Mouse (Mus musculus) midbrain, embryonic 14.5 days (tissue): Measurements from ENCODE around the gene Wbp2. TPM values are rescaled to one million over a fixed set of nuclear protein-coding genes. Genes with fewer than 3 reads are reported as not detected.

Experiments used
- polyA plus RNA-seq: library from polyadenylated mRNA; unstranded; fragments of >200 nt; fragmentation: Nextera tagmentation; extraction: Ambion mirVana; gene quantifications from 2 replicates; pipeline ENCODE4 v1.2.1, GENCODE M21; 2014

Wbp2 gene
- polyA plus RNA-seq, 1 experiment from 2014 or later: 160 TPM

Other genes starting within 250 kb of the Wbp2 start
- 0.15 TPM in 1 of 2 replicates, not detected in the other for gene Myo15b, start 228.6 kb downstream of the Wbp2 start, polyA plus RNA-seq
- 0.46 and 1.1 TPM in 2 replicates for gene Smim5, start 187.0 kb downstream of the Wbp2 start, polyA plus RNA-seq
- gene Smim6, start 175.0 kb downstream of the Wbp2 start, polyA plus RNA-seq: 0.22 and 0.31 TPM in 2 replicates
- gene Sap30bp, start 153.7 kb downstream of the Wbp2 start, polyA plus RNA-seq: 48.4 and 49.9 TPM in 2 replicates
- gene Recql5, start 153.5 kb downstream of the Wbp2 start, polyA plus RNA-seq: 18.0 and 18.4 TPM in 2 replicates
- 0.43 and 0.68 TPM in 2 replicates for gene Itgb4, start 112.3 kb downstream of the Wbp2 start, polyA plus RNA-seq
- 32.5 and 39.3 TPM in 2 replicates for gene Galk1, start 74.3 kb downstream of the Wbp2 start, polyA plus RNA-seq
- gene H3f3b, start 59.0 kb downstream of the Wbp2 start, polyA plus RNA-seq: 2,683 and 2,948 TPM in 2 replicates
- 26.5 and 33.0 TPM in 2 replicates for gene Unk, start 56.7 kb downstream of the Wbp2 start, polyA plus RNA-seq
- 1.1 and 1.5 TPM in 2 replicates for gene Unc13d, start 9.0 kb downstream of the Wbp2 start, polyA plus RNA-seq
- gene Trim47, start 40.2 kb upstream of the Wbp2 start, polyA plus RNA-seq: 5.2 and 5.3 TPM in 2 replicates
- gene Trim65, start 44.1 kb upstream of the Wbp2 start, polyA plus RNA-seq: 1.6 and 2.0 TPM in 2 replicates
- 72.5 and 81.4 TPM in 2 replicates for gene Mrpl38, start 51.9 kb upstream of the Wbp2 start, polyA plus RNA-seq
- gene Fbf1, start 81.2 kb upstream of the Wbp2 start, polyA plus RNA-seq: 44.2 and 58.9 TPM in 2 replicates
- gene Ten1, start 111.9 kb upstream of the Wbp2 start, polyA plus RNA-seq: 77.0 and 97.9 TPM in 2 replicates
- 50.5 and 68.3 TPM in 2 replicates for gene Acox1, start 112.0 kb upstream of the Wbp2 start, polyA plus RNA-seq
- gene Evpl, start 151.1 kb upstream of the Wbp2 start, polyA plus RNA-seq: 0.36 and 0.43 TPM in 2 replicates
- gene Srp68, start 187.2 kb upstream of the Wbp2 start, polyA plus RNA-seq: 49.5 and 57.1 TPM in 2 replicates
- gene Galr2, start 193.9 kb upstream of the Wbp2 start, polyA plus RNA-seq: 0.30 and 0.55 TPM in 2 replicates
- 122 and 125 TPM in 2 replicates for gene Exoc7, start 220.2 kb upstream of the Wbp2 start, polyA plus RNA-seq
- gene Foxj1, start 248.4 kb upstream of the Wbp2 start, polyA plus RNA-seq: 9.2 TPM in 2 replicates